Mouse (Mus musculus): ENCODE results near the gene 4931406P16Rik. TPM values are rescaled to one million over a fixed set of nuclear protein-coding genes. Genes with fewer than 3 reads are reported as not detected.
"Not testable (repeated sequence)": the region's sequence is repeated elsewhere in the genome, so short reads cannot be mapped to it uniquely, and the experiment has no call there.

Gene 4931406P16Rik
- polyA plus RNA-seq, 1 experiment from 2014 or later, result 27.8 TPM

GRCm38 (mm10) chr7:34337268-34337667 lies 23.9 kb upstream of the 4931406P16Rik start:
- Histone ChIP-seq H3K4me3 (replicated peaks) (no peak overlapping the region), H3K4me1 (replicated peaks) (peaks cover 8% of the 10 kb centered on the region; the same call in 1 of the 2 replicates), H3K9me3 (peaks cover 7% of the 10 kb centered on the region; the same call in 1 of the 2 replicates), H3K27me3 (no peaks in the 10 kb centered on the region), H3K36me3 (peaks cover 32% of the 10 kb centered on the region), H3K4me2 (no peak overlapping the region), H3K9ac (replicated peaks) (no peak overlapping the region), H3K27ac (no peak overlapping the region)
- 97% methylated on average over 2 of the region's 2 CpGs for WGBS
- no peak for ATAC-seq (ENCODE audit: insufficient number of reproducible peaks, insufficient read depth, low FRiP score, low TSS enrichment, low read depth)

DNA sequence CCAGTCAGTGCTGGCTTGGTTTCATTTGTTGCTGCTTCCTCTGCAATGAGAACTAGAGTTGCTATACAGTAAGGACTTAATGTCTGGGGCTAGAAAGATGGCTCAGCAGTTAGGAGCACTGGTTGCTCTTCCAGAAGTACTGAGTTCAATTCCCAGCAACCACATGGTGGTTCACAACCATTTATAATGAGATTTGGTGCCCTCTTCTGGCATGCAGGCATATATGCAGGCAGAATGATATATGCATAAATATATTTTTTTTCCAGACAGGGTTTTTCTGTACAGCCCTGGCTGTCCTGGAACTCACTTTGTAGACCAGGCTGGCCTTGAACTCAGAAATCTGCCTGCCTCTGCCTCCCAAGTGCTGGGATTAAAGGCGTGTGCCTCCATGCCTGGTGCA lies 23.2 kb upstream of the 4931406P16Rik start:
- H3K9ac ChIP-seq (replicated peaks); H3K4me1 ChIP-seq (replicated peaks); H3K4me3 ChIP-seq (replicated peaks); H3K27me3 ChIP-seq; H3K4me2 ChIP-seq; H3K9me3 ChIP-seq; ATAC-seq (ENCODE audit: insufficient number of reproducible peaks, insufficient read depth, low FRiP score, low TSS enrichment, low read depth); H3K27ac ChIP-seq: not testable (repeated sequence)
- peaks cover 24% of the 10 kb centered on the region for H3K36me3 ChIP-seq
- 79% methylated on average over 1 of the region's 1 CpGs for WGBS

GRCm38 (mm10) chr7:34327493-34327892 lies 14.1 kb upstream of the 4931406P16Rik start:
- no peak overlapping the region for H3K4me2 ChIP-seq
- no peak for ATAC-seq (ENCODE audit: insufficient number of reproducible peaks, insufficient read depth, low FRiP score, low TSS enrichment, low read depth)
- no peak overlapping the region for H3K9ac ChIP-seq (replicated peaks)
- no peaks in the 10 kb centered on the region for H3K27me3 ChIP-seq
- WGBS, result 47% methylated on average over 3 of the region's 3 CpGs
- H3K4me3 ChIP-seq (replicated peaks), result no peak overlapping the region
- H3K4me1 ChIP-seq (replicated peaks), result no peaks in the 10 kb centered on the region
- H3K27ac ChIP-seq, result no peak overlapping the region
- H3K36me3 ChIP-seq, result no peaks in the 10 kb centered on the region
- H3K9me3 ChIP-seq, result 0 out of 2 replicates have a peak, but pooled peaks cover 8% of the 10 kb centered on the region

- H3K27ac ChIP-seq, result no peak overlapping the region
- 97% methylated on average over 1 of the region's 1 CpGs for WGBS
- H3K4me2 ChIP-seq, result no peak overlapping the region
- no peaks in the 10 kb centered on the region for H3K4me1 ChIP-seq (replicated peaks)
- H3K27me3 ChIP-seq, result no peaks in the 10 kb centered on the region
- H3K4me3 ChIP-seq (replicated peaks), result no peak overlapping the region
- H3K36me3 ChIP-seq, result no peaks in the 10 kb centered on the region
- ATAC-seq (ENCODE audit: insufficient number of reproducible peaks, insufficient read depth, low FRiP score, low TSS enrichment, low read depth), result no peak
- H3K9ac ChIP-seq (replicated peaks), result no peak overlapping the region
- H3K9me3 ChIP-seq, result 0 out of 2 replicates have a peak, but pooled peaks cover 8% of the 10 kb centered on the region
Measured at GRCm38 (mm10) chr7:34324857-34325256, 11.5 kb upstream of the 4931406P16Rik start.

DNA sequence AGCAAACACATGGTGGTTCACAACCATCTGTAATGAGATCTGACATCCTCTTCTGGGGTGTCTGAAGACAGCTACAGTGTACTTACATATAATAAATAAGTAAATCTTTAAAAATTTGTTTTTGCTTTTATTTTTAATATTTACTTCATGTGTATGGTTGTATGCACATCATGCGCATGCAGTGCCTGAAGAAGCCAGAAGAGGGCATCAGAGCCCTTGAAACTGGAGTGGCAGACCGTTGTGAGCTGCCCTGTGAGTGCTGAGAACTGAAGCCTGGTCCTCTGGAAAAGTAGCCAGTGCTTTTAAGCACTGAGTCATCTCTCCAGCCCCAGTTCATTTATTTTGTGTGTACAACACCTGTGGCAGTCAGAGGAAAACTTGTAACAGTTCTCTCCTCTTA lies 10.7 kb upstream of the 4931406P16Rik start:
- no peak overlapping the region for H3K4me3 ChIP-seq (replicated peaks)
- no peak overlapping the region for H3K4me2 ChIP-seq
- H3K9me3 ChIP-seq, result 0 out of 2 replicates have a peak, but pooled peaks cover 8% of the 10 kb centered on the region
- H3K27me3 ChIP-seq, result no peaks in the 10 kb centered on the region
- H3K4me1 ChIP-seq (replicated peaks), result no peaks in the 10 kb centered on the region
- no peak overlapping the region for H3K27ac ChIP-seq
- H3K9ac ChIP-seq (replicated peaks), result no peak overlapping the region
- ATAC-seq (ENCODE audit: insufficient number of reproducible peaks, insufficient read depth, low FRiP score, low TSS enrichment, low read depth), result no peak
- WGBS, result 96% methylated on average over 2 of the region's 2 CpGs
- no peaks in the 10 kb centered on the region for H3K36me3 ChIP-seq

- 87% methylated on average over 8 of the region's 8 CpGs for WGBS
- Histone ChIP-seq H3K4me3 (replicated peaks) (no peak overlapping the region), H3K9ac (replicated peaks) (no peak overlapping the region), H3K4me2 (no peak overlapping the region), H3K36me3 (no peaks in the 10 kb centered on the region), H3K27me3 (no peaks in the 10 kb centered on the region), H3K27ac (no peak overlapping the region), H3K9me3 (0 out of 2 replicates have a peak, but pooled peaks cover 8% of the 10 kb centered on the region), H3K4me1 (replicated peaks) (no peaks in the 10 kb centered on the region; the same call in 1 of the 2 replicates)
- no peak for ATAC-seq (ENCODE audit: insufficient number of reproducible peaks, insufficient read depth, low FRiP score, low TSS enrichment, low read depth)
Measured at GRCm38 (mm10) chr7:34323351-34323750, 10.0 kb upstream of the 4931406P16Rik start.

DNA sequence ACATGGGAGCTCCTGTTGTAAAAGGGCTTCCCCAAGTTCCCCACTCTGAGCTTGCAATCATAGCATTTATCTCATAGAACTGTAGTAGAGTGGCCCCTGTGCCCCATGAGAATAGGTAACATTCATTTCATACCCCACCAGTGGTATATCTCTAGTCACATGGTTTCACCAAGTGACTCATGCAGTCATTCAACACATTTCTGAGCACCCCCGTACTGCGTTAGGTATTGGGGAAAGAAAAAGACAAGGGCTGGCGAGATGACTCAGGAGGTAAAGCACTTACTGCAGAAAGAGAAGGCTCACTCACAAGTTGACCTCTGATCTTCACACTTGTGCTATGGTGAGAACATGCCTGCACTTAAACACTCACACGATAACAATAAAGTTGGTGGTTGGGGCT lies 8.6 kb upstream of the 4931406P16Rik start:
- Histone ChIP-seq H3K27me3 (no peaks in the 10 kb centered on the region), H3K27ac (no peak overlapping the region), H3K9ac (replicated peaks) (no peak overlapping the region), H3K36me3 (no peaks in the 10 kb centered on the region), H3K9me3 (0 out of 2 replicates have a peak, but pooled peaks cover 8% of the 10 kb centered on the region), H3K4me2 (no peak overlapping the region), H3K4me3 (replicated peaks) (no peak overlapping the region), H3K4me1 (replicated peaks) (no peaks in the 10 kb centered on the region; the same call in 1 of the 2 replicates)
- ATAC-seq (ENCODE audit: insufficient number of reproducible peaks, insufficient read depth, low FRiP score, low TSS enrichment, low read depth), result no peak
- WGBS, result 90% methylated on average over 4 of the region's 4 CpGs

- no peaks in the 10 kb centered on the region for H3K36me3 ChIP-seq
- WGBS, result 78% methylated on average over 5 of the region's 5 CpGs
- H3K27ac ChIP-seq, result no peak overlapping the region
- no peaks in the 10 kb centered on the region; the same call in 1 of the 2 replicates for H3K4me1 ChIP-seq (replicated peaks)
- no peaks in the 10 kb centered on the region for H3K27me3 ChIP-seq
- H3K4me3 ChIP-seq (replicated peaks), result no peak overlapping the region
- H3K4me2 ChIP-seq, result no peak overlapping the region
- H3K9me3 ChIP-seq, result 0 out of 2 replicates have a peak, but pooled peaks cover 8% of the 10 kb centered on the region
- no peak overlapping the region for H3K9ac ChIP-seq (replicated peaks)
- ATAC-seq (ENCODE audit: insufficient number of reproducible peaks, insufficient read depth, low FRiP score, low TSS enrichment, low read depth), result no peak
Measured at GRCm38 (mm10) chr7:34321119-34321518, 7.8 kb upstream of the 4931406P16Rik start.

DNA sequence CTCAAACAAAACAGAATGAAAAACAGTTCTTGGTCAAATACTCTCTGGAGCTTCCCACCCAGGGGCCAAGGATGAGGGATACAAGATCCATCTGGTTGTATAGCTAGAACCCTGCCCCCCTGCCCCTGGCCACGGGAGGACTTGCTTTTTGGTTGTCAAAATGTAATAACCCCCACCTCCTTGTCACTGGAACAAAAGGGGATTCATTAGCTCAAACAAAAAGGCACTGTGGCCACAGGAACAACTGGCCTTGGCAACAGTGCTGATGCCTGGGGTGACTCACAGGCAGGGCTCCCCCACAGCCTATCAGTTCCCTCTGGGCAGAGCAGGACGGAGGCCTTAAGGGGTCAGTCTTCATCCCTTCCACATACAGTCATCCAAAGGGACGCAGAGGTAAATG lies 6.6 kb upstream of the 4931406P16Rik start:
- H3K9me3 ChIP-seq, result 0 out of 2 replicates have a peak, but pooled peaks cover 8% of the 10 kb centered on the region
- H3K27ac ChIP-seq, result 0 out of 2 replicates have a peak overlapping the region, but pooled peaks have one; percentile 29
- no peaks in the 10 kb centered on the region for H3K27me3 ChIP-seq
- H3K4me1 ChIP-seq (replicated peaks), result no peaks in the 10 kb centered on the region; the same call in 1 of the 2 replicates
- no peak overlapping the region for H3K4me3 ChIP-seq (replicated peaks)
- H3K4me2 ChIP-seq, result no peak overlapping the region
- WGBS, result 45% methylated on average over 3 of the region's 3 CpGs
- H3K9ac ChIP-seq (replicated peaks), result no peak overlapping the region
- no peak for ATAC-seq (ENCODE audit: insufficient number of reproducible peaks, insufficient read depth, low FRiP score, low TSS enrichment, low read depth)
- H3K36me3 ChIP-seq, result no peaks in the 10 kb centered on the region

- no peaks in the 10 kb centered on the region; the same call in 1 of the 2 replicates for H3K4me1 ChIP-seq (replicated peaks)
- H3K4me3 ChIP-seq (replicated peaks), result no peak overlapping the region
- 0 out of 2 replicates have a peak, but pooled peaks cover 2% of the 10 kb centered on the region for H3K9me3 ChIP-seq
- H3K4me2 ChIP-seq, result no peak overlapping the region
- no peak overlapping the region for H3K27ac ChIP-seq
- 95% methylated on average over 2 of the region's 2 CpGs for WGBS
- H3K36me3 ChIP-seq, result no peaks in the 10 kb centered on the region
- ATAC-seq (ENCODE audit: insufficient number of reproducible peaks, insufficient read depth, low FRiP score, low TSS enrichment, low read depth), result no peak
- no peak overlapping the region for H3K9ac ChIP-seq (replicated peaks)
- no peaks in the 10 kb centered on the region for H3K27me3 ChIP-seq
Measured at GRCm38 (mm10) chr7:34319123-34319522, 5.8 kb upstream of the 4931406P16Rik start.

- 0 out of 2 replicates have a peak overlapping the region, but pooled peaks have one; percentile 50 for H3K27ac ChIP-seq
- ATAC-seq (ENCODE audit: insufficient number of reproducible peaks, insufficient read depth, low FRiP score, low TSS enrichment, low read depth), result no peak
- H3K9me3 ChIP-seq, result no peaks in the 10 kb centered on the region
- 57% methylated on average over 7 of the region's 7 CpGs for WGBS
- H3K27me3 ChIP-seq, result no peaks in the 10 kb centered on the region
- no peak overlapping the region for H3K4me3 ChIP-seq (replicated peaks)
- no peaks in the 10 kb centered on the region for H3K36me3 ChIP-seq
- no peak overlapping the region for H3K9ac ChIP-seq (replicated peaks)
- no peak overlapping the region for H3K4me2 ChIP-seq
- no peaks in the 10 kb centered on the region; the same call in 1 of the 2 replicates for H3K4me1 ChIP-seq (replicated peaks)
Measured at GRCm38 (mm10) chr7:34317901-34318476, 4.6 kb upstream of the 4931406P16Rik start.

Measured in limb, embryonic 12.5 days (tissue).